Mouse (Mus musculus): ENCODE data around the gene Tnfrsf11a. TPM values are rescaled to one million over a fixed set of nuclear protein-coding genes. Genes with fewer than 3 reads are reported as not detected.

The Tnfrsf11a gene
- polyA plus RNA-seq (2012; rRNA removed), result 0.73 and 0.77 TPM in 2 replicates

DNA sequence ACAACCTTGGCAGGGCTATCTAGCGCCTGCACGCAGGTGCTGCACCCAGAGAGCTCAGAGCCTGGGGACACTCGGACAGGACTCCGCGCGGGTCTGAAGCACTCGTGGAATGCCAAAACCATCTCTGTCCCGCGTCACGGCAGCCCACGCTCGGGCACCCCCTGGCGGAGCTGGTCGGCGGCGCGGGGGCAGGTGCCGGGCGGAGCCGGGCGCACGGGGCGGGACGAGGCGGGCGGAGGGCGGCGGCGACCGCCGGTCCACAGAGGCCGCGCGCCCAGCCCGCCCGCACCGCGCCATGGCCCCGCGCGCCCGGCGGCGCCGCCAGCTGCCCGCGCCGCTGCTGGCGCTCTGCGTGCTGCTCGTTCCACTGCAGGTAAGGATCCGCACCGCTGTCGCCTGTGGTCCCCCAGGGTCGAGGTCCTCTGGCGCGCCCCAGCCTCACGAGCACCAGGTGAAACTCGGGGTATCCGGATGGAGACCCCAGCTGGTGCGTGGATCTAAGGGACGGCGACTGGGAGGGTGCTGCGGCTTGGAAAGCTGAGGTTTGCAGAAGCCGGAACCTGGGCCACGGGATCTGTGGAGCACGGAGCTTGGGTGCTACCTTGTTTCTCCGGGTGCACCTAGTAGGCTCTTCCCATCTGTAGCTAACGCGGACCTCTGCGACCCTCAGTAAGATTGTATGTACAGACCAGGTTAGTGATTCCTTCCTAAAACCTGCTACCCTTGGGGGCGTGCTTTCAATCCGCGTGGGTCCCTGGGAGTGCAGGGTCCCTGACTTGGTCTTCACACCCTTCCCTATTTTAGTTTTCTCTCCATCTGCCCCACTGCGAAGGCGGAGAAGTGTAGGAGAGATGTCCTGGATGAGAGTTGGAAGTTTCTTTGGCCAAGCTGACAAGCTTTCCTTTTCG, at the start of gene Tnfrsf11a:
Tnfrsf11a (plus strand) TSS at position 262 of the 908 bp plus-strand sequence.

Other genes with a start within 250 kb of the Tnfrsf11a start
- gene Pign, start 117.0 kb upstream of the Tnfrsf11a start, polyA plus RNA-seq (2012; rRNA removed), result 4.8 and 6.2 TPM in 2 replicates
- gene Relch, start 116.9 kb upstream of the Tnfrsf11a start, polyA plus RNA-seq (2012; rRNA removed), result 8.5 and 8.7 TPM in 2 replicates
- gene Zcchc2, start 209.7 kb downstream of the Tnfrsf11a start, polyA plus RNA-seq (2012; rRNA removed), result 8.1 and 9.2 TPM in 2 replicates

Data from liver, embryonic 18 days (tissue).